Mouse (Mus musculus) midbrain, embryonic 16.5 days (tissue): ENCODE data around the gene D8Ertd738e. TPM values are rescaled to one million over a fixed set of nuclear protein-coding genes. Genes with fewer than 3 reads are reported as not detected.

ENCODE experiments used
- ATAC-seq: fragments of 200-750 bp; cut with Nextera tagmentation; 2 replicates; pipeline ENCODE4 v1.8.0; 2017; ENCODE audit warnings: moderate TSS enrichment
- H3K27ac ChIP-seq: fragments of 300-500 bp; sonication (generic); 2 replicates; pipeline ENCODE4 v1.5.1; 2014; ENCODE audit warnings: mild to moderate bottlenecking, low read length, mixed read lengths
- H3K27me3 ChIP-seq: fragments of 300-500 bp; sonication (generic); 2 replicates; pipeline ENCODE4 v1.6.1; 2014; ENCODE audit warnings: low read depth, low read length, mixed read lengths; ENCODE audit not compliant: control insufficient read depth, insufficient read depth
- H3K36me3 ChIP-seq: fragments of 300-500 bp; sonication (generic); 2 replicates; pipeline ENCODE4 v1.6.1; 2014; ENCODE audit warnings: mild to moderate bottlenecking, low read length, moderate library complexity, mixed read lengths; ENCODE audit not compliant: control insufficient read depth, insufficient read depth
- H3K4me1 ChIP-seq: fragments of 300-500 bp; sonication (generic); 2 replicates; pipeline ENCODE4 v1.6.1; 2014; ENCODE audit warnings: mild to moderate bottlenecking, low read length, mixed read lengths; ENCODE audit not compliant: control insufficient read depth, insufficient read depth
- H3K4me2 ChIP-seq: fragments of 300-500 bp; sonication (generic); 2 replicates; pipeline ENCODE4 v1.6.1; 2014; ENCODE audit warnings: mild to moderate bottlenecking, low read length, mixed read lengths
- H3K4me3 ChIP-seq: fragments of 300-500 bp; sonication (generic); 2 replicates; pipeline ENCODE4 v1.5.1; 2014; ENCODE audit warnings: low read depth, mild to moderate bottlenecking, low read length, moderate library complexity, mixed read lengths
- H3K9ac ChIP-seq: fragments of 300-500 bp; sonication (generic); 2 replicates; pipeline ENCODE4 v1.6.1; 2014; ENCODE audit warnings: low read depth, low read length, mixed read lengths
- H3K9me3 ChIP-seq: fragments of 300-500 bp; sonication (generic); replicated peaks from 2 replicates; pipeline ENCODE4 v1.6.1; 2014; ENCODE audit warnings: mild to moderate bottlenecking, low read length, mixed read lengths; ENCODE audit not compliant: control insufficient read depth, poor library complexity, severe bottlenecking
- WGBS: fragments of 180-500 bp; shearing (Covaris S2); extraction: QIAGEN DNeasy Blood & Tissue Kit; methylation state at CpG from one replicate; pipeline ENCODE4 v1.1.7; 2014; 5-methylcytosine and 5-hydroxymethylcytosine counted together
- polyA plus RNA-seq: library from polyadenylated mRNA; unstranded; fragments of >200 nt; fragmentation: Nextera tagmentation; extraction: Ambion mirVana; gene quantifications from 2 replicates; pipeline ENCODE4 v1.2.1, GENCODE M21; 2015

D8Ertd738e gene
- polyA plus RNA-seq, 1 experiment from 2014 or later, result 244 TPM

GRCm38 (mm10) chr8:84200652-84201544, 48.6 kb downstream of the D8Ertd738e start:
- no peaks in the 10 kb centered on the region for H3K36me3 ChIP-seq
- peaks cover 11% of the 10 kb centered on the region; the same call in 1 of the 2 replicates for H3K27me3 ChIP-seq
- ATAC-seq, result no peak
- WGBS, result 10% methylated on average over 51 of the region's 70 CpGs
- peaks cover 22% of the 10 kb centered on the region for H3K4me1 ChIP-seq
- H3K27ac ChIP-seq, result peak overlapping the region; percentile 44
- H3K4me2 ChIP-seq, result peak overlapping the region; percentile 59
- peak overlapping the region; percentile 59 for H3K9ac ChIP-seq
- peak overlapping the region; percentile 38 for H3K4me3 ChIP-seq
- H3K9me3 ChIP-seq, result no peaks in the 10 kb centered on the region

DNA sequence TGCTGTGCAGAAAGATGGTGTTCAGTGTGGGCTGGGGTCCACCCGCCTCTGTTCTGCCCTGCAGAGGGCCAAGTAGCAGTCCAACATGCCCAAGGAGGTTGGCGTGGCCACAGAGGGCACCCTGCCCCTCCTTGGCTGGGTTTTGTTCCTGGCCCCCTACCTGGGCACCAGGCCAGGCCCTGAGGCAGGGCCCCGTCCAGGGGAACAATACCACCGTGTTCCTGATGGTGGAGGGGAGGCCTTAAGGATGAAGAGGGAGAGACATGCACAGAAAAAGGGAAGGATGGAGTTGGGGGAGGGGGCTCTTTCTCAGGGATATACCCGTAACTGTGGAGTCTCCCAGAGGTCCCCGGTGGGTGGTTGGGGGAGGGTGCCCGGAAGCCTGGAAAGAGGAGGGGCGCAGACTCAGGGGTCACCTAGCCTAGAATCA, 49.4 kb downstream of the D8Ertd738e start:
- H3K4me2 ChIP-seq, result peak overlapping the region; percentile 59
- WGBS, result 26% methylated on average over 8 of the region's 8 CpGs
- peak overlapping the region; percentile 38; the same call in 1 of the 2 replicates for H3K4me3 ChIP-seq
- H3K27ac ChIP-seq, result no peak overlapping the region
- peak overlapping the region; percentile 59; the same call in 1 of the 2 replicates for H3K9ac ChIP-seq
- H3K4me1 ChIP-seq, result peaks cover 22% of the 10 kb centered on the region
- peaks cover 11% of the 10 kb centered on the region; the same call in 1 of the 2 replicates for H3K27me3 ChIP-seq
- H3K9me3 ChIP-seq, result no peaks in the 10 kb centered on the region
- no peaks in the 10 kb centered on the region for H3K36me3 ChIP-seq
- ATAC-seq, result no peak

GRCm38 (mm10) chr8:84199348-84200125, 50.0 kb downstream of the D8Ertd738e start:
- Histone ChIP-seq H3K4me3 (no peak overlapping the region), H3K4me1 (peaks cover 22% of the 10 kb centered on the region), H3K9ac (0 out of 2 replicates have a peak overlapping the region, but pooled peaks have one; percentile 17), H3K9me3 (no peaks in the 10 kb centered on the region), H3K36me3 (no peaks in the 10 kb centered on the region), H3K27me3 (peaks cover 11% of the 10 kb centered on the region; the same call in 1 of the 2 replicates), H3K4me2 (no peak overlapping the region), H3K27ac (no peak overlapping the region)
- WGBS, result 53% methylated on average over 11 of the region's 11 CpGs
- no peak for ATAC-seq

DNA sequence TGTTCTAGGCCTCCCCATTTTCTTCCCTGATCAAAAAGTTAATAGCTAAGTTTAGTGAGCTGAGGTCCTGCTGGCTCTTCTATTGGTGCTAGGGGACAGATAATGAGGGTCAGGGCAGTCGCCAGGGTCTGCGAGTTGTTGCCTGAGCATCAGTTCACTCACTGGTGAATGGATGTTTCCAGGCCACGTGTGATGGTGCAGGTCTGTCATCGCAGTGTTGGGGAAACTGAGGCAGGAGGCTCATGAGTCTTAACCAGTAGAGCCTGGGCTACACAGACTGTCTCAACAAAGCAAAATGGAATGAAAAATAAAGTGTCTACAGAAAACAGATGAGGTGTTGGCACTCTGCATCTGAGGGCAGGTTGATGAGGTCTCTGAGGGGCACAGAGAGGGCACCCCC, 50.6 kb downstream of the D8Ertd738e start:
- Histone ChIP-seq H3K27me3 (peaks cover 11% of the 10 kb centered on the region; the same call in 1 of the 2 replicates), H3K9me3 (no peaks in the 10 kb centered on the region), H3K27ac (peak overlapping the region; percentile 78; the same call in 1 of the 2 replicates), H3K36me3 (no peaks in the 10 kb centered on the region), H3K4me3 (no peak overlapping the region), H3K4me2 (no peak overlapping the region), H3K9ac (0 out of 2 replicates have a peak overlapping the region, but pooled peaks have one; percentile 17), H3K4me1 (peaks cover 22% of the 10 kb centered on the region)
- WGBS, result 25% methylated on average over 4 of the region's 4 CpGs
- ATAC-seq, result no peak

GRCm38 (mm10) chr8:84197922-84198774, 51.4 kb downstream of the D8Ertd738e start:
- Histone ChIP-seq H3K36me3 (no peaks in the 10 kb centered on the region), H3K27ac (peak overlapping the region; percentile 78), H3K4me3 (peak overlapping the region; percentile 47), H3K4me1 (peaks cover 17% of the 10 kb centered on the region), H3K9me3 (no peaks in the 10 kb centered on the region), H3K27me3 (peaks cover 11% of the 10 kb centered on the region; the same call in 1 of the 2 replicates), H3K4me2 (peak overlapping the region; percentile 72), H3K9ac (peak overlapping the region; percentile 50)
- 2% methylated on average over 30 of the region's 30 CpGs for WGBS
- peak; percentile 73 for ATAC-seq

DNA sequence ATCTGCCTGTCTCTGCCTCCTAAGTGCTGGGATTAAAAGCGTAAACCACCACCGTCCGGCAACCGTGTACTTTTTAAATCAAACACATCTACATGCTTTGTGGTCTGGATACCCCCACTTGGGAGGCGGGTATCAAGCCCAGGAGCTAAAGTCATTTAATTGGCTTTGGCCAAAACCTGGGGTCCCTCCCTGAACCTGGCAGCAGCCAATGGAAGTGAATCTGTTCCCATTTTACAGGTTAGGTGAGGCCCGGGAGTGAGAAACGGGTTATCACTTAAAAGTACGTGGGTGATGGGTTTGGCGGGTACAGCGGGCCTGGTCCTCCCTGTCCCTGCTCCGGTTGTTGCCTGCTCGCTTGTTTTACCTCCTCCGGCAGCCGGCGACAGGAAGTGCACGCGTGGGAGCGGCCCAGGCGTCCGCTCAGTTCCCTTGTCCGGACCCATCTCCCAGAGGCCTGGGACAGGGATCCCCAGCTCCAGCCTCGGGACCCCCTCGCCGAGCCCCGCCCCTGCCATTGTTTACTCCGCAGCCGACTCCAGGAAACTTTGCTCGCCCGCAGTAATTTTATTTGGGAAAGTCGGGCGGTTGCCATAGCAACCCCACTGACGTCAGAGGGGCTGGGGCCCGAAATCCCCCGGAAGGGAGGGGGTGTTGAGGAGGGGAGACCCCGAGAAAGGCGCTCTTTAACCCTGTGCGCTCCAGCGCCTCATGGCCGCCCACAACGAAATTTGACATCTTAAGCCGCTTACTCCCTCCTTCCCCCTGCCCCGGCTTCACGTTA, 52.2 kb downstream of the D8Ertd738e start:
- WGBS, result 2% methylated on average over 43 of the region's 43 CpGs
- Histone ChIP-seq H3K36me3 (no peaks in the 10 kb centered on the region), H3K9ac (peak overlapping the region; percentile 50), H3K4me1 (peaks cover 19% of the 10 kb centered on the region), H3K27ac (peak overlapping the region; percentile 78), H3K4me2 (peak overlapping the region; percentile 72), H3K9me3 (no peaks in the 10 kb centered on the region), H3K4me3 (peak overlapping the region; percentile 47), H3K27me3 (peaks cover 14% of the 10 kb centered on the region)
- peak; percentile 26 for ATAC-seq
